Mouse (Mus musculus) lung, postnatal 10 days (tissue): ENCODE results near the gene Dmwd.
A peak's percentile ranks its signal among the peaks of the same experiment; 100 is the strongest.

Source experiments
- DNase-seq: peaks from one replicate; pipeline ENCODE4 v3.0.0; 2021

Dmwd gene

DNA sequence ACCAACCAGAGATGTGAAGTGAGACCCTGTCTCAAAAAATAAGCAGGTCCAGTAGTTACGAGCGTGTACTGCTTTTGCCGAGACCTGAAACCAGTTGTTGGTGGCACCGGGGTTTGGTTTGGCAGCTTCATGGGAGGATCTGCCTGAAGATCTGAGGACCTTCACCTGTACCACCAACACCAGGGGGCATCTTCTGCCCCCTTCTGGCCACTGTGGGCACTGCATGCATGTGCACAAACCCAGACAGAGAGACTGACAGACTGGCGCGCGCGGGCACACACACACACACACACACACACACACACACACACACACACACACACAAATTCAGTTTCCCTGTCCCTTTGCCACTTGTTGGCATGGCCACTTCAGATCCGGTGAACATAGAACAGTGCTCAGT, 2.5 kb upstream of the Dmwd start:
- peak; percentile 47 for DNase-seq

DNA sequence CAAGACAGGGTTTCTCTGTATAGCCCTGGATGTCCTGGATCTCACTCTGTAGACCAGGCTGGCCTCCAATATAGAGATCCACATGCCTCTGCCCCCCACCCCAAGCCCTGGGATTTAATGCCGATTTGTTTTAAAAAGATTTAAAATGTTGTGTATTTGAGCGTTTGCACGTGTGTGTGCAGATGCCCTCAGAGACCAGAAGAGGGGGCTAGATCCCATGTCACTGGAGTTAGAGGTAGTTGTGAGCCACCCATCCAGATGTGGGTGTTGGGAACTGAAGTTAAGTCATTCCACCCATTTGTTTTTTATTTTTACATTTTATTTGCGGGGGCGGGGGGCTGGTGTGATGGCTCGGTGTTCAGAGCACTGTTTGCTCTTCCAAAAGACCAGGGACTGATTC, 1.5 kb upstream of the Dmwd start:
- DNase-seq = peak; percentile 2

DNA sequence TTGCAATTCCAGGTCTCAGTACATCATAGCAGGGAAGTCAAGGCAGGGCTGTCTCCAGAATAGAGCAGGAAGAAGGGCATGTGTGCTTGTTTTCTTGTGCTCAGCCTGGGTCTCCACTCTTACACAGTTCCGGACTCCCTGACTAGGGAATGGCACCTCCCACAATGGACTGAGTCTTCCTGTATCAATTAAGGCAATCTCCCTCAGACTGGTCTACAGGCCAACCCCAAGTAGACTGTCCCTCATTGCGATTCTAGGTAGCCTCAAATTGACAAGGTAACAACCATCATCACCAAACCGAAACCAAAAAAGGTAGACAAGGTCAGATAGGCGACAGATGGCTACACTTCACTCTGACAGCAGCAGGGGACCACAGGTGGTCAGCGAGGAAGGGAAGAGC, 796 bp upstream of the Dmwd start:
- peak; percentile 1 for DNase-seq

DNA sequence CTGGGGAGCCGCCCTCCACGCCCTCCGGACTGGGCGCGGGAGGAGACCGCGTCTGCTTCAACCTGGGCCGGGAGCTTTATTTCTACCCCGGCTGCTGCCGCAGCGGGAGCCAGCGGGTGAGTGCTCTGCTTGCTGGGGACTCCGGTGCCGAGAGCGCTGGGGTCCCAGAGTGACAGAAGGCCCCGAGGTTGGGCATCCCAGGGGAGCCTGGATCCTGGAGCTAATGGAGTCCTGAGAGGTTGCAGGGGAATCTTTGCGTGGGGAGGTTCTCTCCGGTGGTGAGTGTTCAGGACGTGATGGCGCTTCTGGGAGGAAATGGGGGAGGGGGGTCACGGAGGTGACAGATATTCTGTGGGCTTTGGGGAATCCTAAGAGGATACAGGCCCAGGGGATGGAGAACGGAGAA, 562 bp downstream of the Dmwd start:
- no peak for DNase-seq

DNA sequence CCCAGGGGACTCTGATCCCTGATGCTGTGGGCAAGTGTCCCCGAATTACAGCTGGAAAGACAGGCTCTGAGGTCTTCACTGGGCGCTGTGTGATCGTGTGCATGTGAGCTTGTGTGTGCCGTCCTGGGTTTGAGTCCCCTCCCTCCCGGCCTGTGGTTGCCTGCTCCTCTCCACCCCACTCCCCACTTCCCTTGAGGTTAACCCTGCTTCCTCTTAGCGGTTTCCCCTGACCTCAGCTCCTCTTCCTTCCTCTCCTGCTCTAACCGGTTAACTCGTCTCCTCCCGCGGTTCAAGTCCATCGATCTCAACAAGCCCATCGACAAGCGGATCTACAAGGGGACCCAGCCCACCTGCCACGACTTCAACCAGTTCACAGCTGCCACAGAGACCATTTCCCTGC, 1.7 kb downstream of the Dmwd start:
- no peak for DNase-seq

DNA sequence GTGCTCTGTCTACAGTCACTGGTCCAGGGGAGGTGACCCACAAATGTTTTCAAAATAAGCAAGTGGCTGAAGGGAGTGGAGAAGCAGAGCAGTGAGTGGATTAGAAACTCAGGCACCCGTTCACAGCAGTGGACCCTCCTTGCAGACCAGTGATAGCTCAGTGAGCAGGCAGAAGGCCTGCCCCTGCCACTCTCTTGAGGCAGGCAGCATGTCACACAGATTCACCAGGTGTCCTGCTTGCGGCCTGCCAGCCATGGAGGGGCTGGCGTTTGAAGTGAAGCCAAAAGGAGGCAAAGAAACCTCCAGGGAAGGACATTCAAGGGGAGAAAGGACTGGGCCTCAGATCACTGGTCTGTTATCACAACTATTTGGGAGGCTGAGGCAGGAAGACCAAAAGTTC, 2.7 kb downstream of the Dmwd start:
- DNase-seq = no peak

DNA sequence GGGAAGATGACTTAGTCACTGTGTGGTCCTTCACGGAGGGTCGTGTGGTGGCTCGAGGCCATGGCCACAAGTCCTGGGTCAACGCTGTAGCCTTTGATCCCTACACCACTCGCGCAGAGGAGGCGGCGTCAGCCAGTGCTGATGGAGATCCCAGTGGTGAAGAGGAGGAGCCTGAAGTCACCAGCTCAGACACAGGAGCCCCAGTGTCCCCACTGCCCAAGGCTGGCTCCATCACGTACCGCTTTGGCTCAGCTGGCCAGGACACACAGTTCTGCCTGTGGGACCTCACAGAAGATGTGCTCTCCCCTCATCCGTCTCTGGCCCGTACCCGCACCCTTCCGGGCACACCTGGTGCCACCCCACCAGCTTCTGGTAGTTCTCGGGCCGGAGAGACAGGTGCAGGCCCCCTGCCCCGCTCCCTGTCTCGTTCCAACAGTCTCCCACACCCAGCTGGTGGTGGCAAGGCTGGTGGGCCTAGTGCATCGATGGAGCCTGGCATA, 4.5 kb downstream of the Dmwd start:
- DNase-seq = no peak

DNA sequence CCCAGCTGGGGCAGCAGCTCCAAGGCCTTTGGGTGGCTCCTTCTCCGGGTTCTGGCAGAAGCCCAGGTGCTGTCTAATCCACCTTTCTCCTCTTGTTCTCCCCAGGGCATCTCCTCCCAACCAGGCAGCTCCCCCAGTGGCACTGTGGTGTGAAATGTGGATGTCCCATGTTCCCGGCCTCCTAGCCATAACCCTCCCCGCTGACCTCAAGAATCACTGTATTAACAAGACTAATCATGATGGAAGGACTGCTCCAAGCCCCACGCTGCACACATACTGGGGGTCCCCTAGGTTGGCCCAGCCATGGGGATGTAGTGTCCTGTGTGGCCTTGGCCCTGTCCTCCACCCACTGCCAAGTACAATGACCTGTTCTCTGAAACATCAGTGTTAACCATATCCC, 6.1 kb downstream of the Dmwd start:
- no peak for DNase-seq

DNA sequence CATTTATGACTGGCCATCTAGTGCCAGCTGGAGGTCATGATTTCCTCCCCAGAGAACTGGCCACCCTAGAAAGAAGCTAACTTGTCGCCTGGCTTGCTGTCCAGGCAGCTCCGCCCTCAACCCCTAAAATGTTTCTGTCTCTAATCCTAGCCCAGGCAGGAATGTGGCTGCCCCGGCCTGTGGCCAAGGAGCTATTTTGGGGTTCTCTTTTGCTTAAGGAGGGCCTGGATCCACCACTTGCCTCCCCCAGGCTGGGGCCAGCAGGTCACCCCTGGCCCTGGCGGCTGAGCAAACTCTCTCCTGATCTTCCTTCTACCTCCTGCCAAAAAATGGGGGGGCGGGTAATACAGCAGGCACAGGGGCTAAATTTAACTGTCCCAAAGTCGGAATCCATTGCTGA, 7.1 kb downstream of the Dmwd start:
- peak; percentile 78 for DNase-seq

DNA sequence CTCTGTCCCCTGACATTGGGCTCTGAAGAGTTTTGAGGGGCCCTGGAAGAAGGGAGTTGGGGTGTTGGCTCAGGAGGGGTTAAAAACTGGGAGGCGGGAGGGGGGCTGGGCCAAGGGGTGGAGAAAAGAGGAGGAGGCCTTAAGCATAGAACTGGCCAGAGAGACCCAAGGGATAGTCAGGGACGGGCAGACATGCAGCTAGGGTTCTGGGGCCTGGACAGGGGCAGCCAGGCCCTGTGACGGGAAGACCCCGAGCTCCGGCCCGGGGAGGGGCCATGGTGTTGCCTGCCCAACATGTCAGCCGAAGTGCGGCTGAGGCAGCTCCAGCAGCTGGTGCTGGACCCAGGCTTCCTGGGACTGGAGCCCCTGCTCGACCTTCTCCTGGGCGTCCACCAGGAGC, 7.7 kb downstream of the Dmwd start, which contains the start of gene Dmpk:
TSS of gene Dmpk (plus strand) at position 149 of the 400 bp plus-strand sequence.
- peak; percentile 52 for DNase-seq

DNA sequence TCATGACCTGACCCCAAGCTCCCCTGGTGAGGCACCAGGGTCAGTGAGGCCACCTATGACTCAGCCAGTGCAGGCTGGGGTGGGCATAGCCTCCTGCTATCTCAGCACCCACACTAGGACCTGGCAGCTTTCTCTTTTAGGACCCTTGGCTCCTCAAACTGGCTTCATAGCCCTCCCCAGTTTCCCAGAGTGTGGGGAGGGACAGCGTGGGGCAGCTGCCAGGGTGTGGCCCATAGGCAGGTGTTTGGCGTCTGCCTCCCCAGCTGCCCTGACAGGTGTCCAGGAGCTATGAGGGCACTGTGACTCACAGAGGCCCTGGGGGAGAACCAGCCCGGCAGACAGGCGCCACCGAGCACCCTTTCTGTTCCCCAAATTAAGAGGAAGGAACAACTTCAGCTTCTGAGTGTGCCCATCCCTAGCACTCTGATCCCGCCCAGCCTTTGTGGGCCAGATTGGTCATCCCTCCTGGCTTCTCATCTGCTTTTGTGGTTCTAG, 8.3 kb downstream of the Dmwd start:
- peak; percentile 26 for DNase-seq

DNA sequence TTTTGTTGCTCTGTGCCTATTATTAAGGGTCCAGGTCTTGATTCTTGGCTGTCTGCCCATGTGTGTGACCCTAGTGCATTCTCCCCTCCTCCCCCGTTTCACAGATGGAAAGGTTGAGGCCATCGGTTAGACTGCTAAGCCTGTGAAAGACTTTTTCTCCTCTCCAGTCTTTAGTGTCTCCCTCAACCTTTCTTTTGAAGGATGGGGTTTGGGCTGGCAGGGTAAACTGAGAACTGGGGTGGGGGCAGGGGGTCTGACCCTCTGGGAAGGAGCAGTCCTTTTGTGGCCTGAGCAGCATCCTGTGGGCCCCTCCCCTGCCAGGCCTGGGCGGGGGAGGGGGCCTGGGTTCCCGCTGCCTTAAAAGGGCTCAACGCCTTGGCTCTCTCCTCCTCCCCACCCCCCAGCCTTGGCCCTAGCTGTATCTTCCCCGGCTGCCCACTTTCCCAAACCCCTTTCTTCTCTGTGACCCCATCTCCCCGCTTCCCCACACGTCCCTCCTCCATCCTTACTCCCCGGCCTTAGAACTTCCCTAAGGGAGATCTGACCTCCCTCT, 9.0 kb downstream of the Dmwd start:
- peak; percentile 43 for DNase-seq

DNA sequence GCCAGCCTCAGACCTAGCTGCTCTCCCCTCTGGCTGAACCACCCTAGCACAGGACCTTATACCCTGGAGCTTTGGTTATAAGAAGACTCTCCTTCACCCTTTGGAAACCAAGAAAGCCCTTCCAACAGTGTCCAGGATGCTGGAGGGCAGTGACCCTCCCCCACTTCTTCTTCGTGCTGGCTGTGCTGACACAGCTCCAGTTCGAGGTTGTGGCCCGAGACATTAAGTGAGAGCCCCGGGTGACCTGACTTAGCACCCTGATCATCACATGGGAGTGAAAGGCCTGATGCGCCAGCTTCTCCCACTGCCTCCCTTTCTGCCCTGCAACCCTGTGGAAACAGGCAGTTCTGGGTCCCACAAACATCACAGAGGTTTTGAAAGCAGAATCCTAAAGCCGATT, 9.5 kb downstream of the Dmwd start:
- no peak for DNase-seq

DNA sequence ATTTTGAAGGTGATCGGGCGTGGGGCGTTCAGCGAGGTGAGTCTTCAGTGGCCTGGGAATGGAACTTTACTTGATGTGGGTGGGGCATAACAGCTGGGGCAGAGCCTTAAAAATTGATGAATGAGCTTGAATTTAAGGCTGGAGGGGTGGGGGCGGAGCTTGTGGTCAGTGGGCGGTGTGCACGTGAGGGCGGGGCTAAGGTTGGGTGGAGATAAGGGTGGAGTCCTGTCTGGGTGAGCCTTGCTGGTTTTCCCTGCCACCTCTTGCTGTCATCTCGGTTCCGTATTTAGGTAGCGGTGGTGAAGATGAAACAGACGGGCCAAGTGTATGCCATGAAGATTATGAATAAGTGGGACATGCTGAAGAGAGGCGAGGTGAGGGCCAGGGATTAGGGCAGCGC, 10.0 kb downstream of the Dmwd start:
- DNase-seq = peak; percentile 79

DNA sequence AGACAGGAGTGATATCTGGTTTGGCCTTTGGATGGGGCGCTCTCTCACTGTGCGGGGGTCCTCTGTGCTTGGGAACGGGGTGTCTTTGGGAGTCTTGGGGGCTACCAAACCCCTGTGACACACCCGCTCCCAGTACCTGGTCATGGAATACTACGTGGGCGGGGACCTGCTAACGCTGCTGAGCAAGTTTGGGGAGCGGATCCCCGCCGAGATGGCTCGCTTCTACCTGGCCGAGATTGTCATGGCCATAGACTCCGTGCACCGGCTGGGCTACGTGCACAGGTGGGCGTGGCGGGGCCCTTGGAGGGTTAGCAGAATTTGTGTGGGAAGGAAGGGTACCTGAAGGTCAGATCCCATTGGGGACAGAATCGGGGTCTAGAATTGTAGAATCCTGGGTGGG, 10.7 kb downstream of the Dmwd start:
- no peak for DNase-seq

DNA sequence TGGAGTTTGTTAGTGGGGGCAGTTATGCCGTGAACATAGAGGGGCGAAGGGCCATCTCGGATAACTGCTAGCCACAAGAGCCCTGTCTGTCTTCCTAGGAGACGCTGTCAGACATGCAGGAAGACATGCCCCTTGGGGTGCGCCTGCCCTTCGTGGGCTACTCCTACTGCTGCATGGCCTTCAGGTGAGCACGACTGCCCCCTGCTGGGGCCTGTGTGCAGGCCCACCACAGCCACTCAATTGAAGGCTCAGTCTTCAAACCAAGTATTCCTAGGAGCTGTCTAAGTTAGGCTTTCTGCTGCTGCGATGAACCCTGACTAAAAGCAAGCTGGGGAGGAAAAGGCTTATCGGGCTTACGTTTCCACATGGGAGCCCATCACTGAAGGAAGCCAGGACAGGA, 12.8 kb downstream of the Dmwd start:
- peak; percentile 78 for DNase-seq

DNA sequence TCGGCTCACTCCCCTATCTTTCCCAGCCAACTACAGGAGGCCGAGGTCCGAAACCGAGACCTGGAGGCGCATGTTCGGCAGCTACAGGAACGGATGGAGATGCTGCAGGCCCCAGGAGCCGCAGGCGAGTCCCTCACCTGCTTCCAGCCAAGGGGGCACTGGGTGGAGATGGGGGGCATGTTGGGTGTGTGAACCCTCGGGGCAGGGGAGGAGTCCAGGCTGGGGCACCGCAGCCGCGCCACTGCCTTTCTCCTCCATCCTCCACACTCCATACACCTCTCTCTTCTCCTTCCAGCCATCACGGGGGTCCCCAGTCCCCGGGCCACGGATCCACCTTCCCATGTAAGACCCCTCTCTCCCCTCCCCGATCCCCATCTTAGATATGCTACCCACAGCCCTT, 15.9 kb downstream of the Dmwd start:
- no peak for DNase-seq

DNA sequence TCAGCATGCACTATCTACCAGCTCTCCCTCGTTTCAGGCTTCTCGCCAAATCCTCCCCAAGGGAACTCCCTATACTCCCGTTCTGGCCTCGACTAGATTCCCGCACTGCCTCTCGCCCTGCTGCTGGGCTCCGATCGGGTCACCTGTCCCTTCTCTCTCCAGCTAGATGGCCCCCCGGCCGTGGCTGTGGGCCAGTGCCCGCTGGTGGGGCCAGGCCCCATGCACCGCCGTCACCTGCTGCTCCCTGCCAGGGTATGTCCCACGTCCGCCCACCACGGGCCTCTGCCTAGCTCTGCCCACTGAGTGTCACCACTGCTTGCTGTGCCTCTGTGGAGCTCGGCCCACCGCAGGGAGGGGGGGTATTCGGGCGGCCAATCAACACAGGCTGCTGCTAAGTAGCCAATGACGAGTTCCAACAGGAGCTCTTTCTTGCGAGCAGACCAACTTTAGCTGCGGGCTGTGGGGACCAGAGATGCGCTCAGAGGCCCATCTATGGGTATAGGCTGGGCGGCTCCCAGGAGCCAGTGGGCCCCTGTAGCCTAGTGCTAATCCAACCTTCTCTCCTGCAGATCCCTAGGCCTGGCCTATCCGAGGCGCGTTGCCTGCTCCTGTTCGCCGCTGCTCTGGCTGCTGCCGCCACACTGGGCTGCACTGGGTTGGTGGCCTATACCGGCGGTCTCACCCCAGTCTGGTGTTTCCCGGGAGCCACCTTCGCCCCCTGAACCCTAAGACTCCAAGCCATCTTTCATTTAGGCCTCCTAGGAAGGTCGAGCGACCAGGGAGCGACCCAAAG, 16.6 kb downstream of the Dmwd start:
- DNase-seq = peak; percentile 73

DNA sequence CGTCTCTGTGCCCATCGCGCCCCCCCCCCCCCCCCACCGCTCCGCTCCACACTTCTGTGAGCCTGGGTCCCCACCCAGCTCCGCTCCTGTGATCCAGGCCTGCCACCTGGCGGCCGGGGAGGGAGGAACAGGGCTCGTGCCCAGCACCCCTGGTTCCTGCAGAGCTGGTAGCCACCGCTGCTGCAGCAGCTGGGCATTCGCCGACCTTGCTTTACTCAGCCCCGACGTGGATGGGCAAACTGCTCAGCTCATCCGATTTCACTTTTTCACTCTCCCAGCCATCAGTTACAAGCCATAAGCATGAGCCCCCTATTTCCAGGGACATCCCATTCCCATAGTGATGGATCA, 17.1 kb downstream of the Dmwd start:
- DNase-seq = peak; percentile 94

DNA sequence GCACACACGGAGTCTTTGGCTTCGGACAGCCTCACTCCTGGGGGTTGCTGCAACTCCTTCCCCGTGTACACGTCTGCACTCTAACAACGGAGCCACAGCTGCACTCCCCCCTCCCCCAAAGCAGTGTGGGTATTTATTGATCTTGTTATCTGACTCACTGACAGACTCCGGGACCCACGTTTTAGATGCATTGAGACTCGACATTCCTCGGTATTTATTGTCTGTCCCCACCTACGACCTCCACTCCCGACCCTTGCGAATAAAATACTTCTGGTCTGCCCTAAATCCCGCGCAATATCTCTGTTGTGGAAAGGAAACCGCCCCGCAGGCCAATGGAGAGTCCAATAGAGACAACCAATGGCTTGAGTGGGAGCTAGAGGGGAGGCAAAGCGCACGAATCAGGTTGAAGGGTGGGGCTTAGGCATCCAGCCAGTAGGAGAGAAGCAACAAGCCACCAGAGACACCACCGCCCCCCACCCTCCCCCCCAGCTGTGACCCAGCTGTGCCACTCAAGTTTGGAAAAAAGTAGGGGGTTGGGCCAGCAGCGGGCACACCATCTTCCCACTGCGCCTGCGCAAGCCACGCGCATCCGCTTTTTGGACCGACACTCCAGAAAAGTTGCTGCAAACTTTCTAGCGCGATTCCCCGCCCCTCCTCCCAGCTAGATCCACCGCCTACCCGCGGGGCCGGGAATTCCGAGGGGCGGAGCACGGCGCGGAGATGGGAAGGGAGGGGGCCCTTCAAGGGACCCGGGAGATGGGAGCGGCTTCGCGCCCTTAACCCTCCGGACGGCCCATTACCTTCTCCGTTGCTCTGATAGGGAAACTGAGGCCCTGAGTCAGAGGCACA, 17.7 kb downstream of the Dmwd start:
- DNase-seq = peak; percentile 99

DNA sequence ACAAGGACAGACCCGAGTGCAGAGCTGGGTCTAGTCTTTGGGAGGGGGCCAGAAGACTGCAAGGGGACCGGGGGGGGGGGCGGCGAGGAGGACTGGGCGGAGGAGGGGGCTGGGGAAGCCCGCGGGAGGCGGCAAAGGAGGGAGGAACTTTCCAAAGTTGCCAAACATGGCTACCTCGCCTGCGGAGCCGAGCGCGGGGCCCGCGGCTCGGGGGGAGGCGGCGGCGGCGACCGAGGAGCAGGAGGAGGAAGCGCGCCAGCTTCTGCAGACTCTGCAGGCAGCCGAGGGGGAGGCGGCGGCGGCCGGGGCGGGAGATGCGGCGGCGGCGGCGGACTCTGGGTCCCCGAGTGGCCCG, 18.4 kb downstream of the Dmwd start, which contains the start of gene Six5:
TSS of gene Six5 (plus strand) at position 124 of the 355 bp plus-strand sequence.
- DNase-seq = peak; percentile 73

DNA sequence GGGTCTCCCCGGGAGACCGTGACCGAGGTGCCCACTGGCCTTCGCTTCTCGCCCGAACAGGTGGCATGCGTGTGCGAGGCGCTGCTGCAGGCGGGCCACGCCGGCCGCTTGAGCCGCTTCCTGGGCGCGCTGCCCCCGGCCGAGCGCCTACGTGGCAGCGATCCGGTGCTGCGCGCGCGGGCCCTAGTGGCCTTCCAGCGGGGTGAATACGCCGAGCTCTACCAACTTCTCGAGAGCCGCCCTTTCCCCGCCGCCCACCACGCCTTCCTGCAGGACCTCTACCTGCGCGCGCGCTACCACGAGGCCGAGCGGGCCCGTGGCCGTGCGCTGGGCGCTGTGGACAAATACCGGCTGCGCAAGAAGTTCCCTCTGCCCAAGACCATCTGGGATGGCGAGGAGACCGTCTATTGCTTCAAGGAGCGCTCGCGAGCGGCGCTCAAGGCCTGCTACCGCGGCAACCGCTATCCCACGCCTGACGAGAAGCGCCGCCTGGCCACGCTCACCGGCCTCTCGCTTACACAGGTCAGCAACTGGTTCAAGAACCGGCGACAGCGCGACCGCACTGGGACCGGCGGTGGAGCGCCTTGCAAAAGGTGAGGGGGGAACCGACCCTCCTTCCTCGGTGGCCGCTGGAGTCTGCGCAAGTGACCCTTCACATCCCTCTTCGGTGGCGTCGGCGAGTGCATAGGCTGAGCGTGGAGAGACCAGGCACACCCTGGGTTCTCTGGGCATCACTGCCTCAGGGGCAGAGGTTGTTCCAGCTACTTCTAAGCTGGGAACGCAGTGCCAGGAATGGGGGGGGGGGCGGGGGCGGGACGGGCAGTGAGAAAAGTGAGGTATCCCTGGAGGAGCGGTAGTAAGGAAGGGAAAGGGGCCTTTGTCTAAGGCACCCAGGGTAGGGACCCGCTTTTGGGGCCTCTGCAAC, 19.1 kb downstream of the Dmwd start:
- DNase-seq = peak; percentile 68

DNA sequence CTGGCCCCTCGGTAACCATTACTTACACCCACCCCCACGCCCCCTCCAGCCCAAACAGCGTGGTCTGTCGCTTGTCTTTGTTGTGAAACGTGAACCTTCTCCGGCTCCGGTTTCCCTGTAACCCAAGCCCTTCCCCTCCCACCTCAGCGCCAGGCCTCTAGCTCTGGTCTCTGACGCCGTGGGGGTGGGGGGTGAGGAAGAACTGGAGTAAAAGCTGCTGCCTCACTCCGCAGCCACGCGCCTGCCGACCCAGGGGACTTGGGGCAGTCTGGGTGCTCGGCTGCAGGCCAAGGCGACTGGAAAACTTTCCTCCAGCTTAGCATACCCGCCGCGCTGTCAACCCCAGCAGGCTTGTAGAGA, 19.7 kb downstream of the Dmwd start:
- peak; percentile 87 for DNase-seq
